Mouse (Mus musculus) stomach, postnatal 0 days (tissue): ENCODE measurements around the gene Dach1.

ENCODE experiments used
- CTCF ChIP-seq: IDR thresholded peaks from 2 replicates; pipeline ENCODE4 v1.5.1; 2016; ENCODE audit warnings: antibody characterized with exemption, low read depth, mild to moderate bottlenecking, moderate library complexity
- EP300 ChIP-seq: optimal IDR thresholded peaks from 2 replicates; pipeline ENCODE3; 2016; ENCODE audit warnings: antibody characterized with exemption

DNA sequence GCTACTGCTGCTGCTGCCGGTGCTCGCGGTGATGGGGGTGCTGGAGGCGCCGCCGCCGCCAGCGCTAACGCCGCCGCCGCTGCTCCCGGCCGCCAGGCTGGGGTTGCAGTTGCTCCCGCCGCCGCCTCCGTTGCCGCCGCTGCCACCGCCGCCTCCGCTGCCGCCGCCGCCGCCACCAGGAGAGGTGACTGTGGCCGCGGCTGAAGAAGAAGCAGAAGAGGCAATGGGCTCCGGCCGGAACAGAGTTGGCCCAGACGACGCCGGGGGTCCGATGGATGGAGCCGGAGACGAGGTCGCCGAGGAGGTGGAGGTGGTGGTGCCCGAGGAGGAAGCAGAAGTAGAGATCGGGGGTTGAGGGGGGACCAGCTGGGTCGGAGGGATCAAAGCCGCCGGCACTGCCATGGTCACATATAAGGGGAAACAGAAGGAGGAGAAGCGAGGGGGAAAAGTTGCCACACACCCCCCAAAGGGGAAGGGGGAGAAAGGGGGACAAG is 610 bp downstream of the Dach1 start:
- no peak for TF ChIP-seq EP300
- no peak for TF ChIP-seq CTCF
